Mouse (Mus musculus) adrenal gland, adult 2 months (tissue): ENCODE measurements around the gene Kdm6b. TPM values are rescaled to one million over a fixed set of nuclear protein-coding genes. Genes with fewer than 3 reads are reported as not detected.

ENCODE experiments used
- DNase-seq: peaks from one replicate; pipeline ENCODE4 v3.0.0; 2021
- long read RNA-seq: library from polyadenylated mRNA; stranded (forward); transcript quantifications from one replicate; pipeline ENCODE4 v2.0.0, GENCODE M21; 2021
- polyA plus RNA-seq: library from polyadenylated mRNA; depleted of rRNA; stranded (reverse); fragments of >200 nt; gene quantifications from 2 replicates; pipeline ENCODE4 v1.2.3, GENCODE M21; 2012; rRNA removed
- total RNA-seq, 2 experiments: library from RNA; stranded (reverse); gene quantifications; 2 replicates each; pipeline ENCODE4 v1.2.3; 2021

The Kdm6b gene
- total RNA-seq (10 to 100 TPM; 31.4 to 41.5 TPM), polyA plus RNA-seq (17.4 and 18.7 TPM in 2 replicates)
- long read RNA-seq, partial matches to known transcripts = 1 of 2 reads
- long read RNA-seq, other reads (novel, unspliced or antisense) = 1 of 2 reads

DNA sequence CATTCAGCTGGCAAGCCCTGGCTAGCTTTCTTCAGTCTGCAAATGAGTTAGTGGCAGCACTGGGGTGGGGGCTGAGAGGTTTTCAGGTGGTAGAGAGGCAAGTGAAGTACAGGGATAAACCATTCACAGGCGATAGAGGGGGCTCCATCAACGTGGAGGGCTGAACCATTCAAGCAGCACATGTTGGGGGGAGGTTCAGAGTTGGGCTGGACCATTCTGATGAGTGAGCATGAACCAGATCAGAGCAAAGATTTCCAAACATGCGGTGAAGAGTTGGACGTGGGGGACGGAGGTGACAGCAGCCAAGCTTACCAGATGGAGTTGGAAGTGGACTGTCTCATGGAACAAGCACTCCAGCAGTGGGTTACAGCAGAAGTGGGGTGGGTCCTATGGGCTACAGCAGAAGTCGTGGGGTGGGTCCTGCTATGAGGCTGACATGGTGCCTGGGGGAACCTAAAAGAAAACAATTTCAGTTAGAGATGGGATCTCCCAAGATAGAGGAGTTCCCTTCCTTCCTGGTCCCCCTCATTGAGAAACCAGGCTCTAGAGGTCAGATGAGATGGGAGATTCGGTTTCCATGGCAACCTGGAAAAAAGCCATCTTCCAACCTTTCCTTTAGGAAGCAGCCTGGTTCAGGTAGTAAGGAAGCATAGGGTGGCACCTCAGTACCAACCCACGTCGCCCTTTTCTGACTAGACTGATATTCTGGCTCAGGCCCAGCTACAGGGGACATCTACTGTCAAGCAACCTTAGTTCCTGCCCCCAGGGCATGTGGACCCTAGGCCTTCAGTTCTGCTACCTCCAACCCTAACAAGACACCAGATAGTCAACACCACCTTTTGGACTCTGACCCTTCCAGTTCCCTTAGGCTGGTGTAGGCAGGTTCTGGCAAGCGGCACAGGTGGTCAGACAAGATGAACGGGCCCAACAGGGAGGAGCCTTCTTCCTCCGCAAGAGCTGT lies at the start of gene Kdm6b:
TSS of gene Kdm6b (minus strand) at position 455 of the 961 bp plus-strand sequence.
- no peak for DNase-seq

DNA sequence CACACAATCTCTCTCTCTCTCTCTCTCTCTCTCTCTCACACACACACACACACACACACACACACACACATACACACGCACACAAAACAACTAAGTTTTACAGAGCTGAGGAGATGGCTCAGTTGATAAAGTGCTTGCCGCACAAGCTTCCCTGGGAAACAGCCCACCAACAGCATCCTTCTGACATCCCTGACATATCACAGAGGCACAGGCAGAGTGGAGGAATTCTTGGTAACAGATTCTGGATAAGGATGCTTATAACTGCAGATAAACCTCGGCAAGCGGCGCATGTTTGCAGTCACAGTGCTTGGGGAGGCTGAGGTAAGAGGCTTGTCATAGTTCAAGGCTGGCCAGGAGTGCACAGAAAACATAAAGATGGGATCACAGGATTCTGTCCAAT lies 48.1 kb upstream of the Kdm6b start:
- no peak for DNase-seq

DNA sequence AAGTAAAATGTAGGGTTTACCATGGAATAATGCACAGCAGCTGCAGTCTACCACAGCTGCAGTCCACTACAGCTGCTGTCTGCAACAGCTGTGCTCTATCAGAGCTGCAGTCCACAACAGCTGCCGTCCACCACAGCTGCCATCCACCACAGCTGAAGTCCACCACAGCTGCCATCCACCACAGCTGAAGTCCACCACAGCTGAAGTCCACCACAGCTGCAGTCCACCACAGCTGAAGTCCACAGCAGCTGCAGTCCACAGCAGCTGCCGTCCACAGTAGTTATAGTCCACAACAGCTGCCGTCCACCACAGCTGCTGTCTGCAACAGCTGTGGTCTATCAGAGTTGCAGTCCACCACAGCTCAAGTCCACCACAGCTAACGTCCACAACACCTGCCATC lies 46.4 kb upstream of the Kdm6b start:
- DNase-seq = no peak

DNA sequence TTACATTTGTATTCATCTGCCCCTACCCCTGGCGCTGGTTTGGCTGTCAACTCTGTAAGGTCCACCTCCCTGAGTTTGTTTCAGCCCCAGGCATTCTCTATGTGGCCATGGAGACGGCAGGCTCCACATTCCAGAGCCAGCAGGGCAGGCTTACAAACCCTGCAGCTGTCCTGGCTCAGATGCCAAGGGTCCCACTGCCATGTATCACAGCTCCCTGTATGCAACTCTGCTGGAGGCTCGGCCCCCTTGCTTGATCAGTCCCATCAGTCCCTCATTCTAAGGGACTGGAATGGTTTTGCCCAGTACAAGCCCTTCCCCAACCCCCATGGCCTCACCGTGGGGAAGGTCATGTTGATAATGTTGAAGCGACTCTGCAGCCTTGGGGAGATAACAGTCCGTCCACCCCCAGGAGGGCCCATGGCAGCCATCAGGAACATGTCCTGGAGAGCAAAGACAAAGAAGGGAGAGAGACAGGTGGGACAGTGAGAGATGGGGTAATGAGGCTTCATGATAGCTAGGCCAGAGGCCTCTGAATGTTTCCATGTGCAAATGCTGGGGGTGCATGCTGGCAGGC lies 43.6 kb upstream of the Kdm6b start:
- peak; percentile 37 for DNase-seq

DNA sequence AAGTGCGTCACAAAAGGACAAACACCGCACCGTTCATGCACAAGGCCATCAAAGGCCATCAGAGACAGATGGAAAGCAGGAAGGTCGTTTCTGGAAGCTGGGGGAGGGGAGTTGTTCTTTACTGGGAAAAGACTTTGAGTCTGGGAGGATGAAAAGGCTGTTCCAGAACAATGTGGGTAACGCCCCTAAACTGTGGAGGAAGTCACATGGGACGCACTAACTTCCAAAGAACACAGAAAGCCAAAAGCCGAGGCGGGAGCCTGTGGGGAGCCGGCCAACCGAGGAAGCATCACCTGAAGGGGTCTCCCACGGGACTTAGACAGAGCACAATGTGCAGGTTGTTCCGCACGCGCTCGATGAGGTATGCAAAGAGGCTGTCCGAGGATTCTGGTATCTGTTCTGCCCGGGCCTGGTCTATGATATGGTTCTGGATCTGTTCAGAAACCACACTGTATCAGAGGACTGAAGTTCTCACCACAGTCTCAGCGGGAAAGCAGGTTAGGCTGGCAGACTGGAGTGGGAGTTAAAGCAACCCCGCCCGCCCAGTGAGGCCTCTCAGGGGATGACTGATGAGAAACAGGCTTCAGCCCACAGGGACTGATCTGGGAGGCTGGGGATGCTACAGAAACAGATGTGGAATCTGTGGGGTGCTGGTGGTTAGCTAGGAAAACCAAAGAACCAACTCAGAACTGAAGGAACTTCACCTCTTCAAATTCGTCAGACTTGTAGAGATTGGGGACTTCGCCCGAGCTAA lies 38.8 kb upstream of the Kdm6b start:
- no peak for DNase-seq

DNA sequence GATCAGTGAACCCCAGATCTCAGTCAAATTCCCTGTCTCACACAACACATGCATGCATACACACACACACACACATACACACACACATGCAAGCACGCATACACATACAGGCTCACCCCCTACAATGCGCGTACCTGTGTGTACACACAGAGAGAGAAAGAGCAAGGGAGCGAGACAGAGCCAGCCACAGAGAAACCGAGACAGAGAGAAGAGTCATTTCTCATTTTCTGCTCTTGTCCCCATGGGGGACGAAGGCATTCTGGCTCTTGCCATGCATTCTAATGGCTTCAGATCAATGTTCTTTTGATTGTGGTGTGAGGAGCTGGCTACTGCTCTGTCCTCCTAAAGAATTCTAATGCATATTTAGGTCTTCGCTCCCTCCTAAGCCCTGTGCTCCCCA lies 33.8 kb upstream of the Kdm6b start:
- no peak for DNase-seq

DNA sequence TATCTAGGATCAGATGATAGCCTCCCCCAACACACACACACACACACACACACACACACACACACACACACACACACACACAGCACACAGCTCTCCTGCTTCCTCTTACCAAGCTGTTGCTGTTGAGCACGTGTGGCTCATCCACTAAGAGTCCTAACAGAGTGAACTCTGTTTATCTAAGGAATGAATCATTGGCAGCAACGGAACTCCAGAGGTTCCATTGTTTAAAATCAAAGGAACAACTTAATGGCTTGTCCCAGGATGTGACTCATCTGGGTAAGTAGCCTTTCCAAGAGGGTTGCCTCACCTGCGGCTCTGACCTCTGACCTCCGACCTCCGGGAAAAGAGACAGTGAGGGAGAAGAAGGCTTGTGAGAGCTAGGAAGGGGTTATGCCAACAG lies 29.9 kb upstream of the Kdm6b start:
- DNase-seq = peak; percentile 48

DNA sequence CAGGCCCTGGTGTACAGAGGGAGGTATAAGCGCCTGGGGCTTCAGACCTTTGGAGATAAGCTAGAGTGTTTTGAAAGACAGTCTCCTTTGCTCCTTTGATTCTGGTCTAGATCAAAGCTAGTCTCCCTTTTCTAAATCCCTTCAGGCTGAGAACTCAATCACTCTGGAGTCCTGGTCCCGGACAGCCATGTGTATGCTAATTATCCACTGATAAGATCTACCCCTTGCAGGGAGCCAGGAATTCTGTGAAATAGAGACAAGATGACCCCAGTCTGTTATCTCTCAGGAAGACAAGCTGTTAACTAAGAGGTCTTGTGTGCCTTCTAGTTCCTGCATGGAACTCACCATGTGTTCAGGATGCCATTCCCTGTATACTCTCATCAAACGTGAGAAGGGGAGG lies 23.8 kb upstream of the Kdm6b start:
- DNase-seq = no peak

DNA sequence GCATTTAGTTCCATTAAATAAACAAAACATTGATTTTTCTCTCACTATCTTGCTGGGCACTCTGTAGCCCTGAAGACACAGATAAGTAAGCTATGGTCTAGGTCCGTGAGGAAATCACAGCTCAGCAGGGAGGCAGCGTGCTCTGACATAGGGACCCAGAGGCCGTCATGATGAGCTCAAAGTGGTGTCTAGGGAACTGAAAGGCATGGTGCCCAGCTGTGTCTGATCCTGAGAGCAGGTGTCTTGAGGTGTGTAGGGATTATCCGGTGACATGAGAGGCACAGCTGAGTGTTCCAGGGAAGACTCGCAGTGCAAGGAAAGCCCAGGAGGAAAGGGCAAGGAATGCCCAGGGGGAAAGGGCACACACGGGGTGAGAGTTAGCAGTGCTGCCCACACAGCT lies 19.7 kb upstream of the Kdm6b start:
- DNase-seq = no peak

DNA sequence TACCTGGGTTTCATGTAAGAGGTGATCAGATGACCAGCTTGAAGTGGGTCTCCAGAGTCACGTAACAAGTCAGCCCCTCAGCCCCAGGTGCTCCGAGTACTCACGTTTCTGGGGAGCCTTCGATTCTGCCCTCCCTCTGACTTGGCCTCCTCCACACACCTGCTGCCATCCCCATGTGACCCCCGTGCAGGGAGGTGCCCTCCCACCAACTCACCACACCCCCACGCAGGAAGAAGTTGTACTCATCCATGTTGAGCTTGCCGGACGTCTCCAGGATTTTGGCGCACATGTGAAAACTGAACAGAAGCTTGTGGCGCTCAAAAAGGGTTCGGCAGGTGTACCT lies 19.1 kb upstream of the Kdm6b start:
- no peak for DNase-seq

DNA sequence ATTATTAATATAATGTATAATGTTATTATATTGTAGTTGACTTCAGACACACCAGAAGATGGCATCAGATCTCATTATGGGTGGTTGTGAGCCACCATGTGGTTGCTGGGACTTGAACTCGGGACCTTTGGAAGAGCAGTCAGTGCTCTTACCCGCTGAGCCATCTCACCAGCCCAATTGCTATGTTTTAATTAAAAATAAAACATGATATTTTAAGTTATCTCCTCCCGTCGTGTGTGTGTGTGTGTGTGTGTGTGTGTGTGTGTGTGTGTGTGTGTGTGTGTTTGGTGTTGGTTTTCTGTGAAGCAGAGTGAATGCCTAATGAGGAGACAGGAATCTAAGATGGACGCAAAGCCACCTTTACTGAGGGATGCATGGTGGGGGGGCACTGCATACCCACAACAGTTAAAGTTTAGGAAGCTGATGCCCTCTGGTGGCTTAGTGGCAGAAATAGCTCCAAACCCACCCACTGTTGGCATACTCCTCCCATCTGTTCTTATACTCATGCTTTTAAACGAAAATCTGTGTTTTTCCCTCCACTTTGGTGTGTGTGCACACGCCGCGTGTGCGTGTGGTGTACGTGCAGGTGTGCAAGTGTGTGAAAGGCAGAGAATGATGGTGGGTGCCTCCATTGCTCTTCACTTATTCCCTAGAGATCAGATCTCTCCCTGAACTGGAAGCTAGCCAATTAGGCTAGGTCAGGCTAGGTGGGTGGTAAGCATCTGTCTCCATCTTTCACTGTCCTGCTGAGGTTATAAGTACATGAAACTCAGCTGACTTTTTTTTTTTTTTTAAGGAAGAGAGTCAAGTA lies 18.6 kb upstream of the Kdm6b start:
- DNase-seq = peak; percentile 73

DNA sequence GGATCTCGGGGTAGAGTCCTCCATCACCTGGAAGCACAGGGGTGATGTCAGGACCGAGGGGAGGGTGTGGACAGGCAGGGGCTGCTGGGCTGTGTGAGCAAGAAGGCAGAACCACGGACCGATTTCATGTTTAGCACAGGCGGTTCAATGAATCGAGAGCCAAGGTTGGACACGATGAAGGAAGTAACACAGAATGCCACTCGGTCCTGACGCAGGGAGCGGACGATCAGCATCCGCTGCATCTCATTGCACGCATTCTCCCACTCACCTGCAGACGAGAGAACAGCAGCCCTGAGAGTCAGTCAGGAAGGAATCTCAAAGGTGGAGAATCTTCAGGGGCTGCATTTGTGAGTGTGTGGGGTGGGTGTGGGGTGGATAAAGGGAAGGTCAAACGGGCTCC lies 17.2 kb upstream of the Kdm6b start:
- DNase-seq = no peak

DNA sequence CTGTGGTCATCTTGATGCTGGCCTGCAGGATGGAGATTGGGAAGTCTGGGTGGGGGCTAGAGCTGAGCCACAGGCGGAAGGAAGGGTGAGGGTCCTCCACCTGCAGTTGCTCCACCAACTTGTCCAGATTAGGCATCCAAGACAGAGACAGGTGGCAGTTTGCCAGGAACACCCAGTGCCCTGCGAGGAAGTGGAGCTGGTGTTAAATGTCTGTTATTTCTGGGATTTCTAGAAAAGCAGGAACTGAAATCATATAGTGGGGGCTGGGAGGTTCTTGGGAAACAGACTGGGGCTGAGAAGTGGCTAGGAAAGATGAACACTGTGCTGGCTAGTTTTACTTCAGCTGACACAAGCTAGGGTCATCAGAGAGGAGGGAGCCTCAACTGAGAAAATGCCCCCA lies 15.8 kb upstream of the Kdm6b start:
- no peak for DNase-seq

DNA sequence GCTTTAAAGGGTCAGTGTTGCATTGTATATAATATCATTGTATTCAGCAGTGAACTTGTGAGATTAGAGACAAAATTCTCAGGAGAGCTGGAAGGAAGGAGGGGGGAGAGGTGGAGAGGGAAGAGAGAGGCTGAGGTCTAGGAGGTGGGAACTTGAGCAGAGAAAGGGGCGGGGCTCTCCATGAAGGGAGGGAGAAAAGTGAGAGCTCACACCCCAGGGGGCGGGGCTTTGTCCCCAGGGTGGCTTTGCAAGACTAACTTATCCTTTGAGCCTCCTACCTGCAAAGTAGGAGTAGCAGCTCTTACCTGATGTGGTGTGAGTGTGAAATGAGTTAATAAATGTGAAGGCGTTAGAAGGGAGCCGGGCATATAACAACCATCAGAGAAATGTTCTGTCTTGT lies 15.3 kb upstream of the Kdm6b start:
- DNase-seq = peak; percentile 49

DNA sequence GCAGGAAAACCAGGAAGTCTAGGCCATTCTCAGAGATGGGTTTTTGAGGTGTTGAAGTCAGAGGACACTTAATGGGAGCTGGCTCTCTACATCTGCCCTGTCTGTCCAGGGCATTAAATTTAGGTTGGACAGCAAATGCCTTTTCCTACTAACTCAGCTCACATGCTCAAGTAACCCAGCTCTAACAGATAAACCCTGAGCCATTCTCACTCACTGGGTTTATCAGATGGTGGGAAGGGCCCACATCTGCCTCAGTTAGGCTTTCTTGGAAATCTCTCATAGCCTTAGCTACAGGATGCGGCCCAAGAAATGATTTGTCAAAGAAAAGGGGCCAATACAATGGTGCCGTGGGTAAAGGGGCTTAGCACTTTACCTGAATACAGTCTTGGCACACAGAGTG lies 12.8 kb upstream of the Kdm6b start:
- no peak for DNase-seq

DNA sequence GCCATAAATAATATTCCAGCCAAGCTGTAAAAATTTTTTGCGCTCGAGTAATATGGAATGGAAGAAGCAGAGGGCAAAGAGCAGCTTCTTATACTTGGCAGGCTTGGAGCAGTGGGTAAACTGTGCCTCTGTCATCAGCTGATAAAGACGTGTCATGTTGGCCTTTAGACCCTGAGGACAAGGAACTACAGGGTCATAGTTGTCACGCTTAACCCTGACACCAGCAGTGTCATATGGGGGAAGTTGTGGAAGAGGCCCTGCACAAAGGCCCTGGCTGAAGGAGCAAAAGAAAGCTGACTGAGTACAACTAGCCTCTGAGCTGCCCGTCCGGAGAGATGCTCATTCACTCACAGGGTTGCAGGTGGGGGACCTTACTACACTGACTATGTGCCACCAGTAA lies 10.4 kb upstream of the Kdm6b start:
- no peak for DNase-seq

DNA sequence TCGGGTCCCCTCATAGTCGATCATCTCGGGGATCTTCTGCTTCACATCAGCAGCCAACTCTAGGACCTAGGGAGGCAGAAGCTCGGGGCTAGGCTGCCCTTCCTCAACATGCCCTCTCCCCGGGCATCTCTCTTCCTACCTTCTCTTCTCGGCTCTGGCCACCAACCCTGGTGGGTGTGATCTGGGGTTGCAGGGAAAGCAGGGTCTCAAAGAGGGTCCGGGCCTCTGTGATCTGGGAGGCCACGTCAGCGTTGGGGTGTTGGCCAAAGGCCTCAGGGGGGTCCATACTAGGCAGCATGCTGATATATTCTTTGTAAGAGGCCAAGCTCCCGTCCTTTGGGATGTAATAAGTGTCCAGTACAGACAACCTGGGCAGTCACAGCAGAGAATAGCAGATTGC lies 9.4 kb upstream of the Kdm6b start:
- DNase-seq = no peak

DNA sequence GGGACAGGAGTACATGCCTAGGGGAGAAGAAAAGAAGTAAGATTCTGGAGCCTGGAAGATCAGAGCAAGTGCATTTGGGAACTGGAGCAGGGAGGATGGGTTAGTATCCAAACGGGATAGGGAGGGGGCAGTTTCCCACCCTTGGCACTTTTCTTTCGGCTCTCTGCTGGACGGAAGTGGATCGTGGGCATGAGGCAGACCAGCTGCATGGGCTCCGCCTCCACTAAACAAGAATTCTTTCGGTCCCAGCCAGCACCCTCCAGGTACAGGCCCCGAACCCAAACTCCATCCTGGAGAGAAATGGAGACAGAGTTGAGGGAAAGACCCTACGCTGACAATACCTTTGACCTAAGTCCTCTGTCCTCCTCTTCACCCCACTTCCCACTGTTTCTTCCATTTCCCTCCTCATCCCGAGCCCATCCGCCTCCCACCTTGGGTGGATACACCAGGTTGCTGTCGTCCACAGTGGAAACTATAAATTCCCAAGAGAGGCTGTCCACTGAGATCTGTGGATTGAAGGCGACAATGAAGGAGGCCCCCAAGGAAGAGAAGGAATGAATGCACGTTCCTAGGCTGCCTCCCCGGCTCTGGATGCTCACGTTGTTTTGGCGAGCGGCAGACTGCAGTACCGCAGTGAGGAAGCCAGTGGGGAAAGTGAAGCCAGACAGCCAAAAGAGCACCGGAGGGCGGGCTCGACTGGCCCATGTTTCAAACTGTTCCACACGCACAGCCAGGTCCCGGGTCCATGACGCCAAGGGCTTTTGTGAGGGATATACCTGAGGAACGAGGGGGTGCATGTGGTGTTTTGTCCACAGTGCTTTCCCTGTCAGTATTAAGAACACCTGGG lies 7.9 kb upstream of the Kdm6b start:
- DNase-seq = no peak

DNA sequence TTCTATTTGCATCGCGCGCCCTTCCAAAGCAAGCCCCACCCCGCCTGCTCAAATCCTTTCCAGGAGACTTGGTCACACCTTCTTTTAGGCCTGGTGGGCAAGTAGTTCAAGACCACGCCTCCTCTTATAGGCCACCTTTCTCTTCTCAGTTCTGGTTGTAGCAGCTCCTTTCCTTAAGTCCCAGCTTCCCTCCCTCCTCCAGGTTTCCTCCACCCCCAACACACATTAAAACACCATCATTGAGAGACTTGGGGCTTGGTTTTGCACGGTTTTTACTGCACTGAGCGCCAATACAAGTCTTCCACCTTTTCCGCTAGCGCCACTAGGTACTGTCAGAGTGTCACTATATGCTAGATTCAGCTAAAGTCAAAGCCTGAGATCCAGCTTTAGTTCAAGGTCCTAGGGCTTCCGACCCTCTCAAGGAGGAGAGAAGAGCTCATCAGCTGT lies 7.1 kb upstream of the Kdm6b start:
- DNase-seq = no peak

DNA sequence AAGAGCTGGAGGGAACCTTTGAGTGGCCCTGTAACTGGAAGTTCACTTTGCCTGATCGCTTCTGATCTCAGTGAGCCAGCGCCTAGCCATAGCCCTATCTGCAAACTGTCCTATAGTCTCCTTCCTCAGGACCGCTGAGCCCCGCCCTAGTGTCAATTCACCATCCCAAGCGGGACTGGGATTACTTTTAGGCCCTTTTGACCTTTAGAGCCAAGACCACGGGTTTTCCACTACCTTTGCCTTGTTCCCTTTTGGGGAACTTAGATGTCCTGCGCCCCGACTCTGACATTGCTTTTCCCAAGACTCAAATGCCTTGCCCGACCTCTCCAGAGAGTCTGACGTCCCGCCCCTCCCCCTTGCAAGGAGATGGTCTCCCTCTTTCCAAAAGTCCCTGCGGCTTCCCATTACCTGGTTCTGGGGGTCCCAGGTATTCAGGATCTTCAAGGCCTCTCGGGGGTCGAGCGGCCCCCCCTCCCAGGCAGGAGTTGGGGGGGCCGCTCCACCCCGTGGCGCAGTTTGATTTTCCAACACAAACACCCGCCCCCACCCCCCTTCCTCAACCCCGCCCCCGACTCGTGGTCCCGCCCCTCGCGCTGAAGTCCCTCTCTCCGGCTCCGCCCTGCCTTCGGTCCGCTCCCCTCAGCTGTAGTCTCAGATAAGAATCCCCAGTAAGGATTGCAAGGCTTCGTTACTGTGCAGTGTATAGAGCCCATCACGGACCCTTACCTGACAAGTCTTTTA lies 6.5 kb upstream of the Kdm6b start:
- peak; percentile 75 for DNase-seq
